Mouse (Mus musculus) liver, embryonic 14.5 days (tissue): ENCODE results near the gene Whrn.
A peak's percentile ranks its signal among the peaks of the same experiment; 100 is the strongest.

Experiments
- CTCF ChIP-seq: IDR thresholded peaks from 2 replicates; pipeline ENCODE4 v1.5.1; 2016; ENCODE audit warnings: antibody characterized with exemption, low read depth, control low read depth
- EP300 ChIP-seq: IDR thresholded peaks from 2 replicates; pipeline ENCODE4 v1.6.1; 2016; ENCODE audit warnings: antibody characterized with exemption, low read depth

- TF ChIP-seq CTCF (no peak), EP300 (peak; percentile 72)
These were observed 121.5 kb downstream of the Whrn start for GRCm38 (mm10) chr4:63374331-63374730.
